Mouse (Mus musculus) hindbrain, embryonic 13.5 days (tissue): ENCODE measurements around the gene Myh3. TPM values are rescaled to one million over a fixed set of nuclear protein-coding genes. Genes with fewer than 3 reads are reported as not detected.
"Not testable (repeated sequence)": the region's sequence is repeated elsewhere in the genome, so short reads cannot be mapped to it uniquely, and the experiment has no call there.

Source experiments
- ATAC-seq: fragments of 200-750 bp; cut with Nextera tagmentation; 2 replicates; pipeline ENCODE4 v1.8.0; 2017; ENCODE audit warnings: moderate TSS enrichment; ENCODE audit not compliant: low FRiP score
- H3K27ac ChIP-seq: fragments of 300-500 bp; sonication (generic); 2 replicates; pipeline ENCODE4 v1.5.1; 2015; ENCODE audit warnings: inconsistent platforms, mild to moderate bottlenecking, moderate library complexity
- H3K27me3 ChIP-seq: fragments of 300-500 bp; sonication (generic); 2 replicates; pipeline ENCODE4 v1.6.1; 2015; ENCODE audit warnings: mild to moderate bottlenecking, inconsistent platforms
- H3K36me3 ChIP-seq: fragments of 300-500 bp; sonication (generic); 2 replicates; pipeline ENCODE4 v1.6.1; 2015; ENCODE audit warnings: mild to moderate bottlenecking, inconsistent platforms
- H3K4me1 ChIP-seq: fragments of 300-500 bp; sonication (generic); replicated peaks from 2 replicates; pipeline ENCODE4 v1.6.1; 2015; ENCODE audit warnings: inconsistent platforms
- H3K4me2 ChIP-seq: fragments of 300-500 bp; sonication (generic); 2 replicates; pipeline ENCODE4 v1.6.1; 2015; ENCODE audit warnings: inconsistent platforms, mild to moderate bottlenecking, moderate library complexity
- H3K4me3 ChIP-seq: fragments of 300-500 bp; sonication (generic); 2 replicates; pipeline ENCODE4 v1.5.1; 2015; ENCODE audit warnings: mild to moderate bottlenecking, inconsistent platforms
- H3K9ac ChIP-seq: fragments of 300-500 bp; sonication (generic); 2 replicates; pipeline ENCODE4 v1.6.1; 2015; ENCODE audit warnings: mild to moderate bottlenecking, inconsistent platforms
- H3K9me3 ChIP-seq: fragments of 300-500 bp; sonication (generic); 2 replicates; pipeline ENCODE4 v1.6.1; 2016; ENCODE audit warnings: inconsistent platforms
- WGBS: fragments of 180-500 bp; shearing (Covaris S2); methylation state at CpG from one replicate; pipeline ENCODE4 v1.1.7; 2015; 5-methylcytosine and 5-hydroxymethylcytosine counted together
- polyA plus RNA-seq: library from polyadenylated mRNA; unstranded; fragments of >200 nt; fragmentation: Nextera tagmentation; extraction: Ambion mirVana; gene quantifications from 2 replicates; pipeline ENCODE4 v1.2.1, GENCODE M21; 2015

Gene Myh3
- polyA plus RNA-seq, 1 experiment from 2014 or later: 1.8 TPM

DNA sequence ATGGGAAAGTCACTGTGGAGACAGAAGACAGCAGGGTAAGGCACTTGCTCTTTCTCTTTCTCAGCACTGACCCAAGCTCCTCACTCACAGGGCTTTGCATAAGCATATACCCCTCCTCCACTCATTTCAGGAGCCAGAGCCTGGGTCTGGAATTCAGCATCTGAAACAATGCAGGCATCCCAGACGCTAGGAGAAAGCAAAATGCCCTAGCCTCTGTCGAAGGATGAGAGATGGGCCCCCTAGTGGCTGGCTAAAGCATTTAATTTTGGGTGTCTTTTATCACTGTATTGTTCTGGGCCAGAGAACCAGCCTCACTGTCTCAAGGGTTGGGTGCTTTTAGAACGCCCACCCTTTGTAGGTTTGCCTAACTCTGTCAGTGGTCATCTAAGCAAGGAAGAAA lies 2.1 kb downstream of the Myh3 start:
- peak; percentile 79 for ATAC-seq
- H3K9me3 ChIP-seq: no peaks in the 10 kb centered on the region
- no peak overlapping the region for H3K4me3 ChIP-seq
- 0 out of 2 replicates have a peak overlapping the region, but pooled peaks have one; percentile 0 for H3K4me2 ChIP-seq
- WGBS: 8% methylated on average over 3 of the region's 3 CpGs
- peaks cover 15% of the 10 kb centered on the region for H3K4me1 ChIP-seq
- H3K36me3 ChIP-seq: no peaks in the 10 kb centered on the region
- peaks cover 28% of the 10 kb centered on the region for H3K27me3 ChIP-seq
- no peak overlapping the region for H3K27ac ChIP-seq
- H3K9ac ChIP-seq: no peak overlapping the region

DNA sequence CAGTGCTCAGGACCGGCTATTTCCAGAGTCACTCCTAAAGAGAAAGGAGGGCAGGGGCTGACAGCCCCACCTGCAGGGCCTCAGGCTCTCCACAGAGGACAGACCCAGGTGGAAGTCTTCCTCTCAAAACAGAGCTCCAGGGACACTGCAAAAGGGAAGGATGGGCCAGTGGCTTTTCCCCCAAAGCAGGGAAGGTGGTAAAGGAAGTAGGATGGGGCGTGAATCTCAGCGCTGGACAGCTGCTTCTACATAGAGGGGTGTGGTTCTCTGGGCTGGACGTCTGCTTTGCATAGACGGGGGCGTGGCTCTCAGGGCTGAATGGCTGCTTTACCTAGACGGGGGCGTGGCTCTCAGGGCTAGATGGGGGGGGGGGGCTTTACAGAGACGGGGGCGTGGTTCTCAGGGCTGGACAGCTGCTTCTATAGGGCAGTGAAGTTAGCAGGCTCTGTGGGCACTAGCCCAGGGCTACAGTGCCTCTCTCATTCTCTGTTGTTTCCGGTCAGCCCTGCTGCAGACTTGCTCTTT lies 3.1 kb downstream of the Myh3 start:
- Histone ChIP-seq H3K27me3 (peaks cover 29% of the 10 kb centered on the region), H3K4me2 (0 out of 2 replicates have a peak overlapping the region, but pooled peaks have one; percentile 1), H3K36me3 (no peaks in the 10 kb centered on the region), H3K9ac (no peak overlapping the region), H3K4me3 (no peak overlapping the region), H3K9me3 (no peaks in the 10 kb centered on the region), H3K27ac (no peak overlapping the region), H3K4me1 (peaks cover 15% of the 10 kb centered on the region)
- peak; percentile 35; the same call in 1 of the 2 replicates for ATAC-seq
- 7% methylated on average over 11 of the region's 11 CpGs for WGBS

- no peaks in the 10 kb centered on the region for H3K9me3 ChIP-seq
- peaks cover 29% of the 10 kb centered on the region for H3K27me3 ChIP-seq
- no peak overlapping the region for H3K27ac ChIP-seq
- no peak overlapping the region for H3K4me3 ChIP-seq
- H3K36me3 ChIP-seq: no peaks in the 10 kb centered on the region
- no peak overlapping the region for H3K4me2 ChIP-seq
- ATAC-seq: no peak
- H3K4me1 ChIP-seq: peaks cover 15% of the 10 kb centered on the region
- H3K9ac ChIP-seq: no peak overlapping the region
- WGBS: 90% methylated on average over 7 of the region's 7 CpGs
These were observed 4.1 kb downstream of the Myh3 start for GRCm38 (mm10) chr11:67082188-67082587.

- no peak overlapping the region for H3K4me3 ChIP-seq
- no peak overlapping the region for H3K27ac ChIP-seq
- H3K9me3 ChIP-seq: no peaks in the 10 kb centered on the region
- no peak overlapping the region for H3K9ac ChIP-seq
- 84% methylated on average over 13 of the region's 13 CpGs for WGBS
- H3K36me3 ChIP-seq: no peaks in the 10 kb centered on the region
- H3K4me1 ChIP-seq: peaks cover 15% of the 10 kb centered on the region
- no peak overlapping the region for H3K4me2 ChIP-seq
- ATAC-seq: no peak
- H3K27me3 ChIP-seq: peaks cover 29% of the 10 kb centered on the region
These were observed 4.7 kb downstream of the Myh3 start for GRCm38 (mm10) chr11:67082793-67083192.

GRCm38 (mm10) chr11:67083239-67083638 lies 5.1 kb downstream of the Myh3 start:
- Histone ChIP-seq H3K4me2 (no peak overlapping the region), H3K9me3 (no peaks in the 10 kb centered on the region), H3K4me1 (peaks cover 15% of the 10 kb centered on the region), H3K27me3 (peaks cover 29% of the 10 kb centered on the region), H3K4me3 (no peak overlapping the region), H3K27ac (no peak overlapping the region), H3K36me3 (no peaks in the 10 kb centered on the region), H3K9ac (no peak overlapping the region)
- no peak for ATAC-seq
- 71% methylated on average over 6 of the region's 6 CpGs for WGBS

DNA sequence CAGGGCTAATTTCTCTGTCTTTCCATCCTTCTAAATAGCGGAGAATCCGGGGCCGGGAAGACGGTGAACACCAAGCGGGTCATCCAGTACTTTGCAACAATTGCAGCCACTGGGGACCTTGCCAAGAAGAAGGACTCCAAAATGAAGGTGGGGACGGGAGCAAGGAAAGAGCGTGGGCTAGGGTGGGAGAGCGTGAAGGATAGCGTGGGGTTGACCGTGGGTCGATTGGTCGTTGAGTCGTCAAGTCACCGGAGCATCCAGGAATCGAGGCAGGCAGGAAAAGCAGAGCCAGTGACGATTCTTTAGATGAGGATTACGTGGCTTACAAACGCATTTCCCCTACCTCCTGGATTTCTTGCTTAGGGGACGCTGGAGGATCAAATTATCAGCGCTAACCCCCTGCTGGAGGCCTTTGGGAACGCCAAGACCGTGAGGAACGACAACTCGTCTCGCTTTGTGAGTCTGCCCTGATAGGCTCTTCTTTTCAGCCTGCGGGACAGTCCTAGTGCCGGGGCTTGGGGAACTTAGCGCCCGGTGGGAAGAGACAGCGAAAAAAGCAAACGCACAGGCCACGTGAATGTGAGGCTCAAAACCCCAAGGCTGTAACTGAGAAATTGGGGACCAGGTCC lies 5.7 kb downstream of the Myh3 start:
- H3K9me3 ChIP-seq: no peaks in the 10 kb centered on the region
- no peak for ATAC-seq
- H3K4me3 ChIP-seq: no peak overlapping the region
- no peaks in the 10 kb centered on the region for H3K36me3 ChIP-seq
- peaks cover 29% of the 10 kb centered on the region for H3K27me3 ChIP-seq
- no peak overlapping the region for H3K4me2 ChIP-seq
- 44% methylated on average over 32 of the region's 32 CpGs for WGBS
- H3K9ac ChIP-seq: no peak overlapping the region
- H3K4me1 ChIP-seq: peaks cover 15% of the 10 kb centered on the region
- H3K27ac ChIP-seq: no peak overlapping the region

GRCm38 (mm10) chr11:67085489-67085888 lies 7.4 kb downstream of the Myh3 start:
- WGBS: 5% methylated on average over 6 of the region's 6 CpGs
- no peaks in the 10 kb centered on the region for H3K36me3 ChIP-seq
- no peaks in the 10 kb centered on the region for H3K9me3 ChIP-seq
- peaks cover 8% of the 10 kb centered on the region; the same call in 1 of the 2 replicates for H3K4me1 ChIP-seq
- no peak overlapping the region for H3K4me3 ChIP-seq
- H3K4me2 ChIP-seq: no peak overlapping the region
- H3K27ac ChIP-seq: no peak overlapping the region
- no peak overlapping the region for H3K9ac ChIP-seq
- H3K27me3 ChIP-seq: peaks cover 29% of the 10 kb centered on the region
- ATAC-seq: no peak

GRCm38 (mm10) chr11:67086467-67087164 lies 8.5 kb downstream of the Myh3 start:
- WGBS: 51% methylated on average over 9 of the region's 9 CpGs
- Histone ChIP-seq H3K9ac (no peak overlapping the region; the same call in 1 of the 2 replicates), H3K27me3 (peaks cover 30% of the 10 kb centered on the region), H3K4me1 (no peaks in the 10 kb centered on the region; the same call in 1 of the 2 replicates), H3K9me3 (no peaks in the 10 kb centered on the region), H3K36me3 (no peaks in the 10 kb centered on the region), H3K27ac (no peak overlapping the region), H3K4me2 (no peak overlapping the region), H3K4me3 (no peak overlapping the region)
- no peak for ATAC-seq

DNA sequence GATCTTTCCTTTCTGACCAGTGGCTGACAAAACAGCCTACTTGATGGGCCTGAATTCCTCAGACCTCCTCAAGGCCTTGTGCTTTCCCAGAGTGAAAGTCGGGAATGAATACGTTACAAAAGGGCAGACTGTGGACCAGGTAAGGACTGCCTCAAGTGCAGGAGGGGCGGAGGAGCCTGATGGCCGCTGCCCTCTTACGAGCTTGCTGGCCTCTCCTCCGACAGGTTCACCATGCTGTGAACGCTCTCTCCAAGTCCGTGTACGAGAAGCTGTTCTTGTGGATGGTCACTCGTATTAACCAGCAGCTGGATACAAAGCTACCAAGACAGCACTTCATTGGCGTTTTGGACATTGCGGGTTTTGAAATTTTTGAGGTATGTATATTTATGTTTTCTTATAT lies 9.1 kb downstream of the Myh3 start:
- no peak for ATAC-seq
- H3K27ac ChIP-seq: no peak overlapping the region
- 89% methylated on average over 12 of the region's 12 CpGs for WGBS
- no peaks in the 10 kb centered on the region for H3K9me3 ChIP-seq
- no peaks in the 10 kb centered on the region for H3K36me3 ChIP-seq
- H3K9ac ChIP-seq: no peak overlapping the region
- H3K4me1 ChIP-seq: no peaks in the 10 kb centered on the region
- peaks cover 30% of the 10 kb centered on the region for H3K27me3 ChIP-seq
- no peak overlapping the region for H3K4me3 ChIP-seq
- no peak overlapping the region for H3K4me2 ChIP-seq

- H3K27ac ChIP-seq, H3K4me2 ChIP-seq, H3K9me3 ChIP-seq, H3K9ac ChIP-seq, H3K4me3 ChIP-seq, H3K36me3 ChIP-seq, H3K27me3 ChIP-seq, ATAC-seq, H3K4me1 ChIP-seq: not testable (repeated sequence)
- WGBS: 92% methylated on average over 12 of the region's 12 CpGs
These were observed 14.3 kb downstream of the Myh3 start for GRCm38 (mm10) chr11:67092354-67092753.

- no peak overlapping the region for H3K27ac ChIP-seq
- 77% methylated on average over 9 of the region's 9 CpGs for WGBS
- H3K4me2 ChIP-seq: no peak overlapping the region
- peaks cover 8% of the 10 kb centered on the region; the same call in 1 of the 2 replicates for H3K27me3 ChIP-seq
- ATAC-seq: no peak
- no peaks in the 10 kb centered on the region for H3K36me3 ChIP-seq
- no peaks in the 10 kb centered on the region for H3K9me3 ChIP-seq
- H3K4me1 ChIP-seq: no peaks in the 10 kb centered on the region
- no peak overlapping the region for H3K9ac ChIP-seq
- H3K4me3 ChIP-seq: no peak overlapping the region
These were observed 15.1 kb downstream of the Myh3 start for GRCm38 (mm10) chr11:67093201-67093600.

- Histone ChIP-seq H3K9me3 (no peaks in the 10 kb centered on the region), H3K36me3 (no peaks in the 10 kb centered on the region), H3K4me3 (no peak overlapping the region), H3K9ac (no peak overlapping the region), H3K4me1 (no peaks in the 10 kb centered on the region), H3K4me2 (no peak overlapping the region), H3K27me3 (peaks cover 8% of the 10 kb centered on the region; the same call in 1 of the 2 replicates), H3K27ac (no peak overlapping the region)
- WGBS: 96% methylated on average over 5 of the region's 5 CpGs
- ATAC-seq: no peak
These were observed 15.6 kb downstream of the Myh3 start for GRCm38 (mm10) chr11:67093652-67094051.
